ENCODE assay signal across 12 mouse cellular contexts in the genomic region with DNA sequence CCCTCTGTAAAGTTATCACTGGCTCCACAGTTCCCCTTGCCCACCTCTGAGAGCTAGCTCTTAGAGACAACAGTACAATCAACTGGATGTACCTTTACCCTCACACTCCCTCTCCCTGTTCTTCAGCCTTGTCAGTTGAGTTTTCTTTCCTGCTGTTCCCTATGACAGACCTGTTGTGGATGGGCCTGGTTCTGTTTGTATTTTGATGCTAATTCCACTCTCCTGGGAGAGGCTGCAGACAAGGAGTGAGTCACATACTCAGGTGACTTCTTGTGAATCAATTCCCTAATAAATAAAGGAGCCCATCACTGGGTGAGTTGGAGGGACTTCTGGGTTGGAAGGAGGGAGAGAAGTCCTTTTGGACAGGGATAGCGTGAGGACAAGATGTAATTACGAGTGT. TPM values are rescaled to one million over a fixed set of nuclear protein-coding genes. Genes with fewer than 3 reads are reported as not detected.
"Had no signal": no experiment of that assay in that cellular context is flagged by ENCODE, and none has a peak within 500 bp of the region (broad histone marks: within the 10 kb centered on the region; RNA-seq: fewer than 3 reads in every experiment).

No protein-coding gene starts in this region.

- DNase-seq: retina, postnatal 1 day; right cerebral cortex, adult 18-20 months; right cerebral cortex, postnatal 14 days; right cerebral cortex, postnatal 25 days; right cerebral cortex, postnatal 4 days; spleen, adult 18-20 months; thymus, adult 18-20 months; thymus, adult 2 months; thymus, postnatal 14 days; thymus, postnatal 36 days; thymus, postnatal 4 days had no signal

RNA-seq across cellular contexts. Expression of a gene that starts 5.4 kb away (rescaled TPM):
- total RNA-seq: neutrophil, adult 5-6 weeks had no signal

RNA-seq across cellular contexts. Expression of a gene that starts 7.2 kb away (rescaled TPM):
- total RNA-seq: neutrophil, adult 5-6 weeks had no signal

RNA-seq across cellular contexts. Expression of a gene that starts 11.5 kb away (rescaled TPM):
- total RNA-seq: neutrophil, adult 5-6 weeks had no signal

RNA-seq across cellular contexts. Expression of a gene that starts 17.4 kb away (rescaled TPM):
- total RNA-seq: neutrophil, adult 5-6 weeks had no signal

RNA-seq across cellular contexts. Expression of a gene that starts 23.9 kb away (rescaled TPM):
- total RNA-seq: neutrophil, adult 5-6 weeks had no signal
